Mouse (Mus musculus): ENCODE measurements around the gene Mug1. TPM values are rescaled to one million over a fixed set of nuclear protein-coding genes. Genes with fewer than 3 reads are reported as not detected.
"Not testable (repeated sequence)": the region's sequence is repeated elsewhere in the genome, so short reads cannot be mapped to it uniquely, and the experiment has no call there.

Mug1 gene
- not detected for total RNA-seq (2021)

DNA sequence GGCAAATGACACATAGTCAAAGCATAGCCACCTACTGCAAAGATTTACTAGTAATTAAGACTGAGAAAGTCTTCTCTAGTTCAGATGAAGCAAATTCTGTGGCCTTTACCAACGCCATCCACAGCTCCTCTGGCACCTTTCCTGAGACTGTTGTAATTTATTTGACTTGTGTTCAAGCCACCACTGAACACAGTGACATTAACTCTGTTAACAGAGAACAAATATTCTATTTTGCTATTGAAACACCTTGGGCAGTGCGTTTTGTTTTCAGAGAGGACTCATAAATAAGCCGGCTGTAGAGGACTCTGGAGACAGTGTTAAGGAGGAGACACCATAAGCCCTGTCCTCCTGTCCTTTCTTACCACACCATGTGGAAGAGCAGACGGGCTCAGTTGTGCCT is at the start of gene Mug1:
Gene Mug1, plus strand, starts transcription at position 271 of the 400 bp plus-strand sequence.
- DNase-seq (ENCODE audit: low spot score); intact Hi-C loops (cut with DNase I): not testable (repeated sequence)

- intact Hi-C loops (cut with DNase I), result no loop called here
These were observed 10.3 kb upstream of the Mug1 start for GRCm38 (mm10) chr6:121828034-121828433.

GRCm38 (mm10) chr6:121836361-121836760 is 2.0 kb upstream of the Mug1 start:
- intact Hi-C loops (cut with DNase I), result no loop called here
- no peak for DNase-seq (ENCODE audit: low spot score)

More at GRCm38 (mm10) chr6:121828034-121828433, 10.3 kb upstream of the Mug1 start:
- DNase-seq (ENCODE audit: low spot score), result no peak

GRCm38 (mm10) chr6:121848378-121848777 is 10.0 kb downstream of the Mug1 start:
- DNase-seq (ENCODE audit: low spot score), result no peak
- intact Hi-C loops (cut with DNase I), result no loop called here

Other genes starting within 250 kb of the Mug1 start
- 1 to 10 TPM in 1 of 2 experiments, under 1 TPM in 1; 0.70 to 1.0 TPM for gene A2m, start 203.2 kb upstream of the Mug1 start, total RNA-seq (2021)
- gene Gm7298, start 105.6 kb upstream of the Mug1 start, total RNA-seq (2021), result not detected
- not detected for gene Mug2, start 168.2 kb downstream of the Mug1 start, total RNA-seq (2021)